Mouse (Mus musculus) ovary, postnatal 10 days (tissue): ENCODE measurements around the gene Arl4d.

Experiments used
- DNase-seq: peaks from one replicate; pipeline ENCODE4 v3.0.0; 2022; ENCODE audit warnings: low spot score

Arl4d gene

GRCm38 (mm10) chr11:101679907-101680306 lies 14.6 kb downstream of the Arl4d start:
- no peak for DNase-seq

- DNase-seq: no peak
Measured at GRCm38 (mm10) chr11:101680634-101681325, 15.4 kb downstream of the Arl4d start.

- no peak for DNase-seq
Measured at GRCm38 (mm10) chr11:101681968-101682367, 16.6 kb downstream of the Arl4d start.

- DNase-seq: no peak
Measured at GRCm38 (mm10) chr11:101682410-101682960, 17.1 kb downstream of the Arl4d start.

GRCm38 (mm10) chr11:101687351-101688301 lies 22.3 kb downstream of the Arl4d start:
- DNase-seq: no peak

- no peak for DNase-seq
Measured at GRCm38 (mm10) chr11:101689701-101690113, 24.4 kb downstream of the Arl4d start.

- DNase-seq: no peak
Measured at GRCm38 (mm10) chr11:101690326-101690725, 25.0 kb downstream of the Arl4d start.

- no peak for DNase-seq
Measured at GRCm38 (mm10) chr11:101695906-101696661, 30.7 kb downstream of the Arl4d start.

- DNase-seq: no peak
Measured at GRCm38 (mm10) chr11:101697156-101697861, 32.0 kb downstream of the Arl4d start.

- no peak for DNase-seq
Measured at GRCm38 (mm10) chr11:101698114-101698513, 32.8 kb downstream of the Arl4d start.

GRCm38 (mm10) chr11:101699556-101699955 lies 34.2 kb downstream of the Arl4d start:
- no peak for DNase-seq

- no peak for DNase-seq
Measured at GRCm38 (mm10) chr11:101699991-101700390, 34.6 kb downstream of the Arl4d start.

- DNase-seq: no peak
Measured at GRCm38 (mm10) chr11:101700446-101700845, 35.1 kb downstream of the Arl4d start.

GRCm38 (mm10) chr11:101704081-101704480 lies 38.7 kb downstream of the Arl4d start:
- DNase-seq: no peak

GRCm38 (mm10) chr11:101706764-101707448 lies 41.6 kb downstream of the Arl4d start:
- no peak for DNase-seq

GRCm38 (mm10) chr11:101708482-101708881 lies 43.1 kb downstream of the Arl4d start:
- DNase-seq: no peak

GRCm38 (mm10) chr11:101712811-101713210 lies 47.5 kb downstream of the Arl4d start:
- no peak for DNase-seq

- no peak for DNase-seq
Measured at GRCm38 (mm10) chr11:101714012-101714411, 48.7 kb downstream of the Arl4d start.
